Mouse (Mus musculus) cerebellum, adult 2 months (tissue): ENCODE data around the gene Enpp1.

ENCODE experiments used
- CTCF ChIP-seq: fragments of 200-500 bp; IDR thresholded peaks from 2 replicates; pipeline ENCODE4 v1.5.1; 2011; ENCODE audit warnings: low read depth, mild to moderate bottlenecking, control low read depth, low read length, moderate library complexity, borderline replicate concordance; ENCODE audit not compliant: insufficient read depth
- POLR2A ChIP-seq: fragments of 200-500 bp; IDR thresholded peaks from 2 replicates; pipeline ENCODE4 v1.6.1; 2011; ENCODE audit warnings: low read length, control low read depth, borderline replicate concordance; ENCODE audit not compliant: insufficient read depth

- TF ChIP-seq CTCF (no peak), POLR2A (no peak)
These were observed 113.3 kb downstream of the Enpp1 start for GRCm38 (mm10) chr10:24598693-24599092.
